In genomic region chr3:117582628-117583027, GRCm38 (mm10) we compare ENCODE assay signal across 27 mouse cellular contexts. TPM values are rescaled to one million over a fixed set of nuclear protein-coding genes. Genes with fewer than 3 reads are reported as not detected.
"Had no signal": no experiment of that assay in that cellular context is flagged by ENCODE, and none has a peak within 500 bp of the region (broad histone marks: within the 10 kb centered on the region; RNA-seq: fewer than 3 reads in every experiment).

No protein-coding gene starts in this region.

- DNase-seq: forebrain, postnatal 0 days; gastrocnemius, postnatal 14 days; gastrocnemius, postnatal 36 days; heart, adult 11 months; heart, adult 2 months; heart, postnatal 14 days; heart, postnatal 36 days; kidney, adult 11 months; kidney, adult 2 months; kidney, adult 9 months; kidney, postnatal 14 days; kidney, postnatal 36 days; left cerebral cortex, postnatal 4 days had no signal

- H3K27ac ChIP-seq: heart, adult 2 months; heart, embryonic 13.5 days; heart, embryonic 15.5 days; hindbrain, embryonic 13.5 days; hindbrain, embryonic 15.5 days; hindbrain, postnatal 0 days; kidney, embryonic 15.5 days; kidney, postnatal 0 days; limb, embryonic 13.5 days; limb, embryonic 15.5 days; liver, embryonic 12.5 days; liver, embryonic 14.5 days had no signal

- H3K4me3 ChIP-seq: heart, adult 2 months; heart, embryonic 13.5 days; heart, embryonic 15.5 days; hindbrain, embryonic 13.5 days; hindbrain, embryonic 15.5 days; kidney, embryonic 15.5 days; limb, embryonic 13.5 days; limb, embryonic 15.5 days; liver, embryonic 12.5 days had no signal

RNA-seq across cellular contexts. Expression of gene Plppr5, which starts 8.0 kb away (rescaled TPM):
- total RNA-seq: gastrocnemius, adult 18-20 months; gastrocnemius, adult 8-10 months; gastrocnemius, postnatal 36 days; hematopoietic stem cell, adult 5-6 weeks had no signal
